Mouse (Mus musculus): ENCODE data around the gene Gm2022.
"Not testable (repeated sequence)": the region's sequence is repeated elsewhere in the genome, so short reads cannot be mapped to it uniquely, and the experiment has no call there.

The Gm2022 gene

DNA sequence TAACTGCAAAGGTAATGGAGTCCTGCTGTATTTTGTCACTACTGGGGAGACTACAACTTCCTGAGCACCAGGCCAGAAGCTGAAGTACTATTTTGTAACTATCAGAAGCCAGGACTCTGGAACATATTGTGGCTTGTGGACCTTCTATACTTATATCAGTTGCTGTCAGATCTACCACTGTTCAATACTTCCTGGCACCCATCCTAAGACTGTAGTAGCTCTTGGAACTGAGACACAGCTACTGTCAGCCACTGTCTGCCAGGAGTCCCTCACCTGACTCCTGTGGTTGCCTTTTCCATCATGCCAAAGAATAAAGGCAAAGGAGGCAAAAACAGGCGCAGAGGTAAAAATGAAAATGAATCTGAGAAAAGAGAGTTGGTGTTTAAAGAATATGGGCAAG lies at the start of gene Gm2022:
Gene Gm2022 (plus strand): TSS at position 301 of the 400 bp plus-strand sequence.
- not testable (repeated sequence) for DNase-seq (ENCODE audit: low read depth, low spot score)

DNA sequence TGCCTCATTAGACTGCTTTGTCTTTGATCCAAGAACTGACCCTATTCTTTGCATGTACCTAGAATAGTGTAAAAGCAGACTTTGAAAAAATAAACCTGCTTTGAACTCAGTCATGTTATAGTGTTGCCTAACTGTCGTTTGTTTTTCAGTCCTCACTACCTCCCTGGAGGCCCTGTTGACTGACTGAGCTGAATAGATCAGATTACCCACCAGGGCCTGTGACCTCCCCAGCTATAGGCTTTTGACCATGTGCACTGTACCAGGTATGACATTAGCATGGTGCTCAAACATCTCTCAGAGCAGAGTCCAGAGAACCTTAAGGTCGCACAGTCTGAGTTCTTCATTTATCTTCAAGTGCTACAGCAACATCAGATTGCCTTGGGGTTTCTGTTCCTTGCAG lies 44.5 kb upstream of the Gm2022 start:
- not testable (repeated sequence) for DNase-seq (ENCODE audit: low read depth, low spot score)

DNA sequence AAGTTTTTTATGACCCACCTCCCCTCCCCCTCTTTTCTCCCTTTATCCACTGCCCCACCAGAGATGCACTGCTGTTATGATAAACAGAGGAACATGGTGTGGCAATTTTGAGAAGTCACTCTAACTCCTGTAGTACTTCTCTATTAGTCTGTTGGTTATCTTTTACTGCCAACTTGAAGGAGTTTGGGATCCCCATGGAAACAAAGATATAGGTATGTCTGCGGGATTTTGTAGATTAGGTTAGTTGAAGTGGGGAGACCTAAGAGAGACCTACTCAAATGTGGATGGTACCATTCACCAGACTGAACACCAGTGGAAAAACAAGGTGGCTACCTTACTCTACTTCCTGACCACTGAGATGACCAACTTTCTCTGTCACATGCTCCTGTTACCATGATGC lies 39.1 kb upstream of the Gm2022 start:
- not testable (repeated sequence) for DNase-seq (ENCODE audit: low read depth, low spot score)

DNA sequence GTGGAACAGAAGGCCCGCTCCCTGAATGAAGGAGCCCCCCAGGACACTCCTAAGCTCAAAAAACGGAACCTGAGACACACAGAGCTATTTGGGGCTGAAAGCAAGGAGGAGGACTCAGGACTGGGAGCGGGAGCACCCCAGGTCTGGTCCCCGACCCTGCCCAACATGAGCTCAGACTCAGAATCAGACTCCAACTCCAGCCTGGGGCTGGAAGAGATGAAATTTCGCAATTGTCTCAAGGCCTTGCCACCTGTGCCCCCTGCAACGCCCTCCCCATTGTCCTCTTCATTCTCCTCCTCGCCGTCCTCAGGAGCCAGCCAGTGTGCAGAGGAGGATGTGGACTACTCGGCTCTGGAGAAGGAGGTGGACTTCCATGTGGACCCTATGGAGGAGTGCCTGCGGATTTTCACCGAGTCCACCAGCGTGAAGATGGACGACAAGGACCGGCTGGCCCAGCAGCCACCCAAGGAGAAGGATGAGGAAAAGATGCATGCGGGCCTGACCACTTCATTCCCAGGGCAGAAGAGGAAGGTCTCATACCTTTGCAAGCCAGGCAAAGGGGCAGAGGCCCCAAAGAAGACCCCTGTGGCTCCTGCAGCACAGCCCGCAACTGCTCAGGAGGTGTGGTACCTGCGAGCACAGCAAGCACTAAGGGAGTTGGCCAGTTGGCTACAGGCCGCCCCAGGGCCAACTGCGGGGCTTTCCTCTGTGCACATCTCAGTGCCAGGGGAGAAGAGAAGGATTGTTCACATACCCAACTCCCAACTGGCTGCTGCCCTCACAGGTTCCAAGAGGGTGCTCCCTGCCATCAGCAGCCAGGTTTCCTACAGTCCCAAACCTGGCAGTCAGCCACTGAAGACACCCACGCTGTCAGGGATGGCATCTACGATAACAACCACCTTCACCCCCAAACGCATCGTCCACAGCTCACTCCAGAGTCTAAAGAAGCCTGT lies 33.2 kb upstream of the Gm2022 start:
- peak; percentile 10 for DNase-seq (ENCODE audit: low read depth, low spot score)

DNA sequence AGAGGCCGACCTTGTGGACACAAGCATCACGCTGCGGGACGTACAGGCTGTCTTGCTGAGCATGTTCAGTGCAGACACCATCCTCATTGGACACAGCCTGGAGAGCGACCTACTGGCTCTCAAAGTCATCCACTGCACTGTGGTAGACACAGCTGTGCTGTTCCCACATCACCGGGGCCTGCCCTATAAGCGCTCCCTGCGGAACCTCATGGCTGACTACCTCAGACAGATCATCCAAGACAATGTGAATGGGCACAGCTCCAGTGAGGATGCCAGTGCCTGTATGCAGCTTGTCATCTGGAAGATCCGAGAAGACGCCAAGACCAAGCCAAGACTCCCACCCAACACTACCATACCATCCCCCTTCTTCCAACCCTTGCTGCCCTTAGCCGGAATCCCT lies 31.5 kb upstream of the Gm2022 start:
- DNase-seq (ENCODE audit: low read depth, low spot score): not testable (repeated sequence)

DNA sequence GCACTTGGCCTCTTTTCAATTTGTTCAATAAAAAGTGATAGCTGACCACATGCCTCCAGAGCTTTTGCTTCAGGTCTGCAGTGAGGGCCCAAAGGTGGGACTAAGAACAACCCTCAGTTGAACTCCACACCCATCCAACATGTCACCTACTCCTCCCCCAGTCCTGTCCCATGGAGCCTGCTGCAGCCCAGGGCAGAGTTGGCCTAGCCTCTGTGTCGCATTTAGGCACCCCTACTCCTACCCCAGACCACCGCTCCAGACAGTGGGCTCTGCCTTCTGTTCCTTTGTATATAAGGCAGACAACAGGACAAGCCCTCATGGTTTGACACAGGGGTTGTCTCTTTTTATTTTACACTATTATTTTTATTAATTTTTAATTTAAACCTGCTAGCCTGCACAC lies 31.1 kb upstream of the Gm2022 start:
- DNase-seq (ENCODE audit: low read depth, low spot score): not testable (repeated sequence)

DNA sequence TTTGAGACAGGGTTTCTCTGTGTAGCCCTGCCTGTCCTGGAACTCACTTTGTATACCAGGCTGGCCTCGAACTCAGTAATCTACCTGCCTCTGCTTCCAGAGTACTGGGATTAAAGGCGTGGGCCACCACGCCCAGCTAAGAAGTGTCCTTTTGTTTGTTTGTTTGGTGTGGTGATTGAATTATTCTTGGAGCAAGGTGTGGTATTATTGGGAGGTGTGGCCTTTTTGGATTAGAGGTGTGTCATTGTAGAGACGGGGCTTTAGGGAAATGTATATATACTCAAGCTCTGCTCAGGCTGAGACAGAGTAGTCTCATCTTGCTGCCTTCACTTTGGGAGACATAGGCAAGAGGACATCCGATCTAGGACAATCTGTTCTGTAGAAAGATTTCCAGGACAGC lies 21.4 kb upstream of the Gm2022 start, which contains the start of gene Gm2016:
Gene Gm2016 (plus strand): TSS at position 301 of the 400 bp plus-strand sequence.
- not testable (repeated sequence) for DNase-seq (ENCODE audit: low read depth, low spot score)

DNA sequence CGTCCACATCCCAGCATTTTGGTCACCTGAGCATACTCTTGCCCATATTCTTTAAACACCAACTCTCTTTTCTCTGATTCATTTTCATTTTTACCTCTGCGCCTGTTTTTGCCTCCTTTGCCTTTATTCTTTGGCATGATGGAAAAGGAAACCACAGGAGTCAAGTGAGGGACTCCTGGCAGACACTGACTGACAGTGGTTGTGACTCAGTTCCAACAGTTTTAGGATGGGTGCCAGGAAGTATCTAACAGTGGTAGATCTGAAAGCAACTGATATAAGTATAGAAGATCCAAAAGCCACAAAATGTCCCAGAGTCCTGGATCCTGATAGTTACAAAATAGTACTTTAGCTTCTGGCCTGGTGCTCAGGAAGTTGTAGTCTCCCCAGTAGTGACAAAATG lies 24.6 kb downstream of the Gm2022 start, which contains the start of gene Gm2035:
Gene Gm2035 (minus strand): TSS at position 137 of the 400 bp plus-strand sequence.
- DNase-seq (ENCODE audit: low read depth, low spot score): not testable (repeated sequence)
